Mouse (Mus musculus) embryonic facial prominence, embryonic 14.5 days (tissue): ENCODE data around the gene Nup50. TPM values are rescaled to one million over a fixed set of nuclear protein-coding genes. Genes with fewer than 3 reads are reported as not detected.
A peak's percentile ranks its signal among the peaks of the same experiment; 100 is the strongest.
"Not testable (repeated sequence)": the region's sequence is repeated elsewhere in the genome, so short reads cannot be mapped to it uniquely, and the experiment has no call there.

Experiments
- ATAC-seq: fragments of 200-750 bp; cut with Nextera tagmentation; 2 replicates; pipeline ENCODE4 v1.8.0; 2017; ENCODE audit warnings: low read depth, moderate number of reproducible peaks, moderate TSS enrichment
- DNase-seq: peaks from one replicate; pipeline ENCODE4 v3.0.0-alpha.2; 2015; ENCODE audit warnings: low spot score
- H3K27ac ChIP-seq: fragments of 300-500 bp; sonication (generic); replicated peaks from 2 replicates; pipeline ENCODE4 v1.5.1; 2014; ENCODE audit warnings: low read depth, mild to moderate bottlenecking, low read length, moderate library complexity
- H3K27me3 ChIP-seq: fragments of 300-500 bp; sonication (generic); replicated peaks from 2 replicates; pipeline ENCODE4 v1.6.1; 2014; ENCODE audit warnings: low read length; ENCODE audit not compliant: control insufficient read depth, insufficient read depth
- H3K36me3 ChIP-seq: fragments of 300-500 bp; sonication (generic); 2 replicates; pipeline ENCODE4 v1.6.1; 2014; ENCODE audit warnings: low read length, mixed read lengths; ENCODE audit not compliant: control insufficient read depth, insufficient read depth
- H3K4me1 ChIP-seq: fragments of 300-500 bp; sonication (generic); 2 replicates; pipeline ENCODE4 v1.6.1; 2014; ENCODE audit warnings: antibody characterized with exemption, low read length; ENCODE audit not compliant: control insufficient read depth, insufficient read depth
- H3K4me2 ChIP-seq: fragments of 300-500 bp; sonication (generic); 2 replicates; pipeline ENCODE4 v1.6.1; 2014; ENCODE audit warnings: low read depth, mild to moderate bottlenecking, low read length, moderate library complexity, mixed read lengths
- H3K4me3 ChIP-seq: fragments of 300-500 bp; sonication (generic); 2 replicates; pipeline ENCODE4 v1.5.1; 2014; ENCODE audit warnings: low read depth, mild to moderate bottlenecking, low read length
- H3K9ac ChIP-seq: fragments of 300-500 bp; sonication (generic); 2 replicates; pipeline ENCODE4 v1.6.1; 2014; ENCODE audit warnings: low read depth, mild to moderate bottlenecking, low read length, moderate library complexity, mixed read lengths
- H3K9me3 ChIP-seq: fragments of 300-500 bp; sonication (generic); 2 replicates; pipeline ENCODE4 v1.6.1; 2016; ENCODE audit warnings: low read length; ENCODE audit not compliant: control insufficient read depth
- WGBS: fragments of 180-500 bp; shearing (Covaris S2); extraction: QIAGEN DNeasy Blood & Tissue Kit; methylation state at CpG from one replicate; pipeline ENCODE4 v1.1.7; 2014; 5-methylcytosine and 5-hydroxymethylcytosine counted together
- polyA plus RNA-seq: library from polyadenylated mRNA; unstranded; fragments of >200 nt; fragmentation: Nextera tagmentation; extraction: Ambion mirVana; gene quantifications from 2 replicates; pipeline ENCODE4 v1.2.1, GENCODE M21; 2014

The Nup50 gene
- 27.4 and 28.6 TPM in 2 replicates for polyA plus RNA-seq

DNA sequence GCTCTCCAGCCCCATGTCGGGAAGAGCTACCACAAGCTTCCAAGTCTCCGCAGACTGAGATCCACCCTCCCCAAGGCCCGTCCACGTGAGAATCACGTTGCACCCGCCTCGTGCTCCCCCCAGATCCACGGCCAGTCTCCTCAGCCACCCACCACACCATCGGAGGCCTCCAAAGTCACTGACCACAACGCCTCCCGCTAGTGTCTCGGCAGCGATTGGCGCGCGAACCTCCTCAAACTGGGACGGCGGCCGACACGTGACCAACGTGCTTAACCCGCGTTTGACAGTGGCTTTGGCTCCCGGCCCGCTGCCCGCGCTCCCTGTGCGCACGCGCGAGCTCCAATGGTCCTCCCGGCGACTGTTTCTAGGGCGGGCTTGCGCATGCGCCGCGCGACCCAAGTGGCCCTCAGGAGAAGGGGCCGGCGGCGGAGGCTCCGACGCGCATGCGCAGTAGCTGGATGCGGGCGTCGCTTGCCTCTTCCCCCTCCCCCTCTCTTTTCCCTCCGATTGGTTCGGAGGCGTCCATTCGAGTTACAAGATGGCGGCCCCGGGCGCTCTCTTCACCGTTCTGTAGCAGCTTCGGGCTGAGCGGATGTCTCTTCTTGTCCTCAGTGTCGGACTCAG is at the start of gene Nup50:
TSS of gene Nup50 (plus strand) at position 528 of the 624 bp plus-strand sequence.
- peaks cover 5% of the 10 kb centered on the region; the same call in 1 of the 2 replicates for H3K4me1 ChIP-seq
- H3K36me3 ChIP-seq = peaks cover 9% of the 10 kb centered on the region
- H3K9me3 ChIP-seq = no peaks in the 10 kb centered on the region
- H3K4me3 ChIP-seq = peak within 1 kb of the TSS; percentile 99
- DNase-seq = peak; percentile 98
- peak; percentile 91 for ATAC-seq
- H3K27ac ChIP-seq = peak within 1 kb of the TSS; percentile 97
- peak within 1 kb of the TSS; percentile 97 for H3K9ac ChIP-seq
- under 1% methylated on average over 49 of the region's 60 CpGs for WGBS
- peak within 1 kb of the TSS; percentile 84 for H3K4me2 ChIP-seq
- no peaks in the 10 kb centered on the region for H3K27me3 ChIP-seq

DNA sequence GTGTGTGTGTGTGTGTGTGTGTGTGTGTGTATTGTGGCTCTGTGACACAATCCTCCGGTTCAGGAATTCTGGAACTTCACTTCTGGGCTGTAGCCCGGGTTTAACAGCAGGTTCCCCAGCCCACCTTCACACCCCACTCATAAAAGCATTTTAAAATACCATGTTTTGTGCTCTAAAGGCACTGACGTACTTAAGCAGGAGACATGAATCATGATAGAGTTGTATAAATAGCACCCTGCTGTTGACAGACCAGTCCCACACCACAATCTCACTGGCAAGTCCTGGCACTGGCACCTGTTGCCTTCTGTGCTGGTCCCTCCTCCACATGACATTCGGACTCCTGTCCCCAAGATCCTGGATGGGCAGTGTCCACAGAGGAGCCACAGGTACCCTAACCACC is 49.3 kb upstream of the Nup50 start:
- H3K27me3 ChIP-seq = no peaks in the 10 kb centered on the region
- H3K4me3 ChIP-seq = no peak overlapping the region
- no peak overlapping the region for H3K9ac ChIP-seq
- 83% methylated on average over 4 of the region's 4 CpGs for WGBS
- no peak for DNase-seq
- no peak overlapping the region for H3K27ac ChIP-seq
- no peak overlapping the region for H3K4me2 ChIP-seq
- no peak for ATAC-seq
- no peaks in the 10 kb centered on the region for H3K9me3 ChIP-seq
- no peaks in the 10 kb centered on the region for H3K36me3 ChIP-seq
- no peaks in the 10 kb centered on the region for H3K4me1 ChIP-seq

DNA sequence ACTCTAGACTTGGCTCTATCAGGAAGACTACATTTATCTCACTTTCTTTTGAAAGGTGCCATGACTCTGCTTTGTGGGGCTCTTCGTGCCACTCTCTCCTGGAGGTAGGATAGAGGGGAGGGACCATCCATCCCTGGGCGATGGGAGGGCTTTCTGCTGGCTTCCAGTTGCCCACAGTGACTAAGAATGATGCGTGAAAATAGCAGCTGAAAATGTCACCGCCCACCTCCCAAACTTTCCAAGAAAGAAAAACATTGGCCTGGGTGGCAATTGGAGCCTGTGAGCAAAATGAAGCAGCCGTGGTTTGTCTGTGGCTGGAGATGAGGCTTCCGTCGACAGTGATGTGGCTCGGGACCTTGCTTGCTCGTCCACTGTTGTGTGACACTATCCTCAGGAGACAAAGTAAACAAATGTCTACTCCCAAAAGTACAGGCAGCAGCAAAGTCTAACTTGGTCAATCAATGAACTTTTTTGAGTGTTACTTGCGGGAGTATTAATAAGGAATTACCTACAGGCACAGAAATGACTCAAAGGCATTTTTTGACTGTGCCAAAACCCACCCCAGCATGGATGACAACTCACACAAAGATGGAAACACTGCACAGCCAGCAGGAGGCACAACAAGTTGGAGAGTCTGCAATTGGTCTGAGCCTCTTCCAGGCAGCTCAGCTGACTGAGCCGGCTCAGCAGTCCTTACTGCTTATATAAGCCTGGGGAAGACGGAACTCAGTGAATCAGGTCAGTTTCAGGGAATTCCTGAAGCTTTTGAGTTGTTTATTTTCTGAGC is 46.0 kb upstream of the Nup50 start:
- no peak overlapping the region for H3K27ac ChIP-seq
- ATAC-seq = no peak
- H3K4me3 ChIP-seq = no peak overlapping the region
- no peak for DNase-seq
- H3K36me3 ChIP-seq = no peaks in the 10 kb centered on the region
- H3K4me1 ChIP-seq = no peaks in the 10 kb centered on the region
- no peaks in the 10 kb centered on the region for H3K27me3 ChIP-seq
- no peak overlapping the region for H3K9ac ChIP-seq
- no peak overlapping the region for H3K4me2 ChIP-seq
- no peaks in the 10 kb centered on the region for H3K9me3 ChIP-seq
- WGBS = 74% methylated on average over 12 of the region's 12 CpGs

DNA sequence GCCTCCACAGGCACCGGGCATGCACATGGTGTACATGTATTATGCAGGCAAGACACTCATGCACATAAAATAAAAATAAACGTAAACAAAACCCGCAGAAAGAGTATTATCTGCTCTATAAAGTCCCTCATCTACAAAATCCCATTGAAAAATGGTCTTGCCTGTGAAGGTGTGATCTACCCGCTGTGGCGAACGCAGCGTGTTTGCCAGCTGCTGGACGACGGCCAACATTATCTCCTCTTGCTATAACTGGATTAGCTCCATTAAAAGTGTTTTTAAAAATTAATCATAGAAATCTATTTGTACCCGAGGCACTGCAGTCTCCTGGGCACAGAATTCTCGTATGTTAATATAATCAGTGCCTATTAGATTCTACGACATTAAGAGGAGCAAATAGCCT is 35.1 kb upstream of the Nup50 start:
- DNase-seq = no peak
- no peaks in the 10 kb centered on the region for H3K9me3 ChIP-seq
- H3K4me3 ChIP-seq = no peak overlapping the region
- H3K4me1 ChIP-seq = no peaks in the 10 kb centered on the region
- no peaks in the 10 kb centered on the region for H3K27me3 ChIP-seq
- no peak overlapping the region for H3K27ac ChIP-seq
- WGBS = 79% methylated on average over 12 of the region's 12 CpGs
- H3K4me2 ChIP-seq = no peak overlapping the region
- no peak overlapping the region for H3K9ac ChIP-seq
- no peaks in the 10 kb centered on the region for H3K36me3 ChIP-seq
- ATAC-seq = no peak

DNA sequence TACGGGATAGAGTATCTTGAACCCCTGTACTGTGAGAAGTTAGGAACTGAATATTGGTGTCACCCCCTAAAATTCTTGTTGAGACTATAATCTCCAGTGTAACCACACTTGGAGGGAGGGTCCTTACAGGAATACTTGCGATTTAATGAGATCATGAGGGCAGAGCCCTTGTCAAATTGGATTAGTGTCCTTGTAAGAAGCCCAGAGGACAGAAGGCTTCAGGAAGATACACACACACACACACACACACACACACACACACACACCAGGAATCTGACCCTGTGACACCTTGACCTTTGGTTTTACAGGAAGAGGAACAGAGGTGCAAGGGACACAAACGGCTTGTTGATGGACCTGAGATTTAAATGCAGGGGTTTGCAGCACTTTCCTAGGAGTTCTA is 32.0 kb upstream of the Nup50 start:
- WGBS = 39% methylated on average over 3 of the region's 3 CpGs
- Histone ChIP-seq H3K9me3 (no peaks in the 10 kb centered on the region), H3K4me3 (no peak overlapping the region), H3K4me2 (no peak overlapping the region), H3K27me3 (no peaks in the 10 kb centered on the region), H3K9ac (no peak overlapping the region), H3K36me3 (no peaks in the 10 kb centered on the region), H3K27ac (no peak overlapping the region), H3K4me1 (no peaks in the 10 kb centered on the region)
- ATAC-seq (no peak), DNase-seq (no peak)

DNA sequence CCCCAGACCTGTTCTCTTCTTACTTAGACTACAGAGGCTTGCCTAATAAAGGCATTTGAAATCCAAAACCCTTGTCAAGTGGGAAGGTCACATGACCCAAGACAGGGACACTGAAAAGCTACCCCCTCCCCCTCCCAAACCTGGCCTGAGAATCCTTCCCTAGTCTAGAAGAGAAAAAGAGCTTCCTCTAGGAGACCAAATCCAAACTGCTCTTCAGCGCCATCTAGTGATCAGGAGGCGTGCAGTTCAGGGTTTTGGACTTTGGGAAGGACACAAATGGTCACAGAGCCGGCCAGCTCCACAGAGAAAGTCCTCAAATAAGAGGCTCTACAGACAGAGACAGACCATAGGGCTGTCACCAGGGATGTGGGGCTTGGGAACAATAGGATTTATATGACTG is 31.6 kb upstream of the Nup50 start:
- Histone ChIP-seq H3K36me3 (no peaks in the 10 kb centered on the region), H3K4me3 (no peak overlapping the region), H3K4me1 (no peaks in the 10 kb centered on the region), H3K27me3 (no peaks in the 10 kb centered on the region), H3K27ac (no peak overlapping the region), H3K9ac (no peak overlapping the region), H3K4me2 (no peak overlapping the region), H3K9me3 (no peaks in the 10 kb centered on the region)
- peak; percentile 79 for DNase-seq
- 2% methylated on average over 3 of the region's 3 CpGs for WGBS
- peak; percentile 33; the same call in 1 of the 2 replicates for ATAC-seq

DNA sequence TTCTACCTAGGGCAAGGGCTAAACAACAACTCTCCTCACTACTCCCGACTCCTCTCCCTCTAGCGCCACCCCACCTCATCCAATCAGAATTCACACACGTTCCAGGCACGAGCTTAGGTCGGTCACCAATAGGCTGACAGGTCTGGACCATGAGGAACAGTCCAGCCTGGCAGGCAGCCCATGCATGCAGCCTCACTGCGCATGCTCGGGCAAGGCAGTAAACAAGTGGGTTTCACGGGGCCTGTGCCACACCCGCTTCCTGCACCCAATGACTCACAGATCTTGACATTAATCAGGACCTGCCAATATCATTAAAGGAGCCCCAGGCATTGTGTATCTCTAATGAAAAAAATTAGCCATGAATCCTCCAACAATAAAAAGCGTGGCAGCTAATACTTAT is 27.0 kb upstream of the Nup50 start:
- H3K36me3 ChIP-seq, H3K9ac ChIP-seq, H3K9me3 ChIP-seq, H3K4me3 ChIP-seq, ATAC-seq, DNase-seq, H3K27ac ChIP-seq, H3K27me3 ChIP-seq, H3K4me1 ChIP-seq, H3K4me2 ChIP-seq: not testable (repeated sequence)
- WGBS = 83% methylated on average over 10 of the region's 10 CpGs

DNA sequence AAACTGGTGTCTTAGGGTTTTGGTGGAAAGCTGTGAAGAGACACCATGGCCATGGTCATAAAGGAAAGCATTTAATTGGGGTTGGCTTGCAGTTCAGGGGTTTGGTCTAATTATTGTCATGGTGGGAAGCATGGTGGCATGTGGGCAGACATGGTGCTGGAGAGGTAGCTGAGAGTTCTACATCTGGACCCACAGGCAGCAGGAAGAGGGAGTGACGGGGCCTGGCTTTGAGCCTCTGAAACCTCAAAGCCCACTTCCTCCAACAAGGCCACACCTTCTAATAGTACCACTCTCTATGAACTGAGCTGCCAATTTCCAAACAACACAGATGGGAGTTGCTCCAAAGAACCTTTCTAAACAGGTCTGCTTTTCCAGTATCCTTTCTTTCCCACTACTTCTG is 26.5 kb upstream of the Nup50 start:
- no peak for ATAC-seq
- 87% methylated on average over 1 of the region's 1 CpGs for WGBS

More for the DNA sequence above, 26.5 kb upstream of the Nup50 start:
- H3K9ac ChIP-seq = no peak overlapping the region
- no peak overlapping the region for H3K27ac ChIP-seq
- no peaks in the 10 kb centered on the region for H3K9me3 ChIP-seq
- no peak overlapping the region for H3K4me3 ChIP-seq
- H3K27me3 ChIP-seq = no peaks in the 10 kb centered on the region
- no peak for DNase-seq
- H3K4me1 ChIP-seq = no peaks in the 10 kb centered on the region
- no peaks in the 10 kb centered on the region for H3K36me3 ChIP-seq
- no peak overlapping the region for H3K4me2 ChIP-seq
